In genomic region chr3:15255726-15256125, GRCm38 (mm10) we compare ENCODE assay signal across 26 mouse cellular contexts.
"Had no signal": no experiment of that assay in that cellular context is flagged by ENCODE, and none has a peak within 500 bp of the region (broad histone marks: within the 10 kb centered on the region; RNA-seq: fewer than 3 reads in every experiment).

No protein-coding gene starts in this region.

- H3K4me1 ChIP-seq: heart, embryonic 13.5 days; heart, embryonic 15.5 days; intestine, embryonic 15.5 days; limb, embryonic 13.5 days; limb, embryonic 15.5 days; liver, embryonic 12.5 days had no signal

- H3K27me3 ChIP-seq: heart, embryonic 13.5 days; heart, embryonic 15.5 days; intestine, embryonic 15.5 days; limb, embryonic 13.5 days; limb, embryonic 15.5 days; liver, embryonic 12.5 days had no signal

- H3K36me3 ChIP-seq: heart, embryonic 13.5 days; heart, embryonic 15.5 days; intestine, embryonic 15.5 days; limb, embryonic 13.5 days; limb, embryonic 15.5 days; liver, embryonic 12.5 days had no signal

- DNase-seq: gastrocnemius, adult 2 months; gastrocnemius, postnatal 10 days; gastrocnemius, postnatal 36 days; heart, adult 11 months; heart, adult 2 months; heart, postnatal 14 days; heart, postnatal 36 days; kidney, adult 18-20 months; kidney, adult 8-10 months; kidney, postnatal 10 days; kidney, postnatal 25 days; kidney, postnatal 4 days; left cerebral cortex, postnatal 4 days had no signal

- ATAC-seq: hindbrain, embryonic 16.5 days; inflammation-experienced regulatory T-cells, adult 6 months; intestine, embryonic 15.5 days; intestine, postnatal 0 days; liver, embryonic 12.5 days had no signal

- H3K4me3 ChIP-seq: gastrocnemius, adult 2 months; heart, adult 2 months; heart, embryonic 13.5 days; heart, embryonic 15.5 days; intestine, embryonic 15.5 days; layer of hippocampus, adult 2 months; left cerebral cortex, adult 2 months; limb, embryonic 13.5 days; limb, embryonic 15.5 days; liver, embryonic 12.5 days had no signal

- H3K4me2 ChIP-seq: heart, embryonic 11.5 days; heart, embryonic 13.5 days; heart, embryonic 15.5 days; hindbrain, embryonic 14.5 days; intestine, embryonic 15.5 days; limb, embryonic 13.5 days; limb, embryonic 15.5 days; liver, embryonic 12.5 days had no signal

- H3K9ac ChIP-seq: heart, embryonic 13.5 days; heart, embryonic 15.5 days; hindbrain, embryonic 14.5 days; intestine, embryonic 15.5 days; limb, embryonic 13.5 days; limb, embryonic 15.5 days; liver, embryonic 12.5 days had no signal

- H3K27ac ChIP-seq: gastrocnemius, adult 2 months; heart, adult 2 months; heart, embryonic 13.5 days; heart, embryonic 15.5 days; hindbrain, embryonic 14.5 days; intestine, embryonic 15.5 days; layer of hippocampus, adult 2 months; left cerebral cortex, adult 2 months; limb, embryonic 13.5 days; limb, embryonic 15.5 days; liver, embryonic 12.5 days had no signal

- H3K9me3 ChIP-seq: heart, embryonic 13.5 days; heart, embryonic 15.5 days; intestine, embryonic 15.5 days; limb, embryonic 13.5 days; limb, embryonic 15.5 days; liver, embryonic 12.5 days had no signal
